9 mouse cellular contexts compared by ENCODE assay signal in the genomic region with DNA sequence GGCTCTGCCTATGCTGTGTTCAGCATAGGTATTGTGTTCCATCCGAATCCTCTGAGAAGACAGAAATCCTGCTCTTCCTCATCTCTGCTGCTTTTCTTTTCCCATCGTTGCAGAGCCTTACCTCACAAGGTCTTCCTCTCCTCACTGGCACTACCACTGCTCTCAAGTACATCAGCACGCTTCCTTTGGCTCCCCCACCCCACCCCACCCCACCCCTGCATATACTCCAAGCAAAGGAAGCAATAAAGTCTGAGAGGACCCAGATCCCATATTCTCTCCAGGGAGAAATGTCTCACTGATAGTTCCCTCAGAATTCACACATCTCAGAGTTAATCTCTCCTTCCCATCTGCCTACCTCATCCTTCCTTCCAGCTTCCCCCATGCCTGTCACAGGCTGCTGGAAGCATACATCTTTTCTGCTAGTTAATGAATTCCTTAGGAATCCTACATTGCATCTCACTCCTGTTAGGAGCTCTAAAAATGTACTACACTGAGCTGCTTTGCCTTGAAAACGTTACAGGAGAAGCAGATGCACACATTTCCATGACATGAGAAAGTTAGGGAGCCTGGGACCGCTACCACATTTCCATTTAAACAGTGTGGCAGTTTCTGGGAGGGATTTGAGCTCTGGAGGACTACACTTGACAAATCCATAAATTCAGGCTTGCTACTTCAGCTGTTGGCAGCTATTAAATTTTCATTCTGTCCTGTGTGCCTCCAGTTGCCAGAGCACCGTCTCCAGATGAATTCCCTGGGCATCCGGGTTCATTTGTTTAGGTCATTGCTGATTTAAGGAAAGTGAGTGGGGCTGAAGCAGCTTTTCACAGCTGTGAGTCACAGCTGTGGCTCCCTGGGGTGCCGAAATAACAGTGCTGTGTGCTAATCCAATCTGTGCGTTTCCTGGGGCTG. TPM values are rescaled to one million over a fixed set of nuclear protein-coding genes. Genes with fewer than 3 reads are reported as not detected.
DNase-seq lines count a peak whose midpoint lies in the region; ATAC-seq and TF ChIP-seq lines count a peak whose summit lies in the region.
"Had no signal": no experiment of that assay in that cellular context is flagged by ENCODE, and none has a peak within 500 bp of the region (broad histone marks: within the 10 kb centered on the region; RNA-seq: fewer than 3 reads in every experiment).

No protein-coding gene starts in this region.

- no peak for TF ChIP-seq CTCF in thymus, adult 2 months (IDR thresholded peaks at IDR 0.05; ENCODE audit: borderline replicate concordance, control insufficient read depth, extremely low read depth, insufficient read depth, low read length, poor library complexity)

- H3K4me2 ChIP-seq in kidney, embryonic 14.5 days (replicated peaks; ENCODE audit: low read depth, low read length) = no peak overlapping the region
- H3K4me2 ChIP-seq in embryonic facial prominence, embryonic 14.5 days (ENCODE audit: low read depth, low read length) = no peak overlapping the region
- peak overlapping the region; percentile 40 for H3K4me2 ChIP-seq in hindbrain, embryonic 15.5 days
- peak overlapping the region; percentile 34 for H3K4me2 ChIP-seq in neural tube, embryonic 12.5 days (replicated peaks)

- peak; percentile 35; the same call in 1 of the 2 replicates for ATAC-seq in kidney, embryonic 14.5 days (ENCODE audit: low FRiP score, low TSS enrichment)
- peak; percentile 37; the same call in 1 of the 2 replicates for ATAC-seq in embryonic facial prominence, embryonic 14.5 days (ENCODE audit: low read depth)
- peak; percentile 80 for ATAC-seq in hindbrain, embryonic 15.5 days (ENCODE audit: low FRiP score, low read depth)
- ATAC-seq in neural tube, embryonic 12.5 days (ENCODE audit: low FRiP score, low read depth) = peak; percentile 77

- H3K4me3 ChIP-seq in kidney, embryonic 14.5 days (ENCODE audit: low read length) = no peak overlapping the region
- no peak overlapping the region for H3K4me3 ChIP-seq in embryonic facial prominence, embryonic 14.5 days (ENCODE audit: low read depth, low read length)
- H3K4me3 ChIP-seq in hindbrain, embryonic 15.5 days = no peak overlapping the region
- no peak overlapping the region for H3K4me3 ChIP-seq in neural tube, embryonic 12.5 days
- H3K4me3 ChIP-seq in thymus, adult 2 months (ENCODE audit: control insufficient read depth, insufficient read depth, low read length) = no peak overlapping the region

- H3K27ac ChIP-seq in kidney, embryonic 14.5 days (ENCODE audit: low read depth, low read length) = 0 out of 2 replicates have a peak overlapping the region, but pooled peaks have one; percentile 17
- H3K27ac ChIP-seq in embryonic facial prominence, embryonic 14.5 days (replicated peaks; ENCODE audit: low read depth, low read length) = no peak overlapping the region
- peak overlapping the region; percentile 75 for H3K27ac ChIP-seq in hindbrain, embryonic 15.5 days (replicated peaks)
- H3K27ac ChIP-seq in neural tube, embryonic 12.5 days = peak overlapping the region; percentile 37; the same call in 1 of the 2 replicates
- no peak overlapping the region for H3K27ac ChIP-seq in thymus, adult 2 months (ENCODE audit: control insufficient read depth, insufficient read depth, low read length)

- no peak for DNase-seq in kidney, adult 11 months
- DNase-seq in embryonic facial prominence, embryonic 14.5 days (ENCODE audit: low spot score) = peak; percentile 66
- no peak for DNase-seq in thymus, adult 18-20 months
- DNase-seq in thymus, adult 2 months = no peak
- DNase-seq in B cell, adult 2 months = no peak
- DNase-seq: kidney, adult 8-10 months had no signal

- peaks cover 7% of the 10 kb centered on the region for H3K4me1 ChIP-seq in kidney, embryonic 14.5 days (ENCODE audit: control insufficient read depth, insufficient read depth, low read length)
- H3K4me1 ChIP-seq in embryonic facial prominence, embryonic 14.5 days (ENCODE audit: control insufficient read depth, insufficient read depth, low read length) = no peaks in the 10 kb centered on the region
- peaks cover 16% of the 10 kb centered on the region for H3K4me1 ChIP-seq in hindbrain, embryonic 15.5 days (replicated peaks)
- H3K4me1 ChIP-seq in neural tube, embryonic 12.5 days = peaks cover 18% of the 10 kb centered on the region; the same call in 1 of the 2 replicates
- no peaks in the 10 kb centered on the region for H3K4me1 ChIP-seq in thymus, adult 2 months (replicated peaks; ENCODE audit: control insufficient read depth, insufficient read depth, low read length)

- H3K9me3 ChIP-seq in kidney, embryonic 14.5 days (ENCODE audit: control insufficient read depth, low read length) = no peaks in the 10 kb centered on the region
- H3K9me3 ChIP-seq in embryonic facial prominence, embryonic 14.5 days (ENCODE audit: control insufficient read depth, low read length) = no peaks in the 10 kb centered on the region
- H3K9me3 ChIP-seq in hindbrain, embryonic 15.5 days = no peaks in the 10 kb centered on the region
- no peaks in the 10 kb centered on the region for H3K9me3 ChIP-seq in neural tube, embryonic 12.5 days

- 24% methylated on average over 9 of the region's 9 CpGs for WGBS in kidney, embryonic 14.5 days
- 32% methylated on average over 9 of the region's 9 CpGs for WGBS in embryonic facial prominence, embryonic 14.5 days
- 23% methylated on average over 9 of the region's 9 CpGs for WGBS in hindbrain, embryonic 15.5 days
- 17% methylated on average over 9 of the region's 9 CpGs for WGBS in neural tube, embryonic 12.5 days
- 55% methylated on average over 9 of the region's 9 CpGs for WGBS in thymus, adult 2 months

- TF ChIP-seq POLR2A in thymus, adult 2 months (IDR thresholded peaks at IDR 0.05; ENCODE audit: control insufficient read depth, extremely low read depth, insufficient read depth, low read length, poor library complexity) = no peak

- H3K27me3 ChIP-seq in kidney, embryonic 14.5 days (ENCODE audit: control insufficient read depth, insufficient read depth, low read length) = no peaks in the 10 kb centered on the region
- no peaks in the 10 kb centered on the region for H3K27me3 ChIP-seq in embryonic facial prominence, embryonic 14.5 days (replicated peaks; ENCODE audit: control insufficient read depth, insufficient read depth, low read length)
- no peaks in the 10 kb centered on the region for H3K27me3 ChIP-seq in hindbrain, embryonic 15.5 days
- no peaks in the 10 kb centered on the region for H3K27me3 ChIP-seq in neural tube, embryonic 12.5 days (replicated peaks)
- H3K27me3 ChIP-seq in thymus, adult 2 months (ENCODE audit: control insufficient read depth, insufficient read depth, low read length) = no peaks in the 10 kb centered on the region

- no peak overlapping the region for H3K9ac ChIP-seq in kidney, embryonic 14.5 days (ENCODE audit: low read depth, low read length)
- peak overlapping the region; percentile 30; the same call in 1 of the 2 replicates for H3K9ac ChIP-seq in embryonic facial prominence, embryonic 14.5 days (ENCODE audit: low read depth, low read length)
- no peak overlapping the region for H3K9ac ChIP-seq in hindbrain, embryonic 15.5 days
- H3K9ac ChIP-seq in neural tube, embryonic 12.5 days = no peak overlapping the region

- H3K36me3 ChIP-seq in kidney, embryonic 14.5 days (ENCODE audit: control insufficient read depth, insufficient read depth, low read length) = no peaks in the 10 kb centered on the region
- H3K36me3 ChIP-seq in embryonic facial prominence, embryonic 14.5 days (ENCODE audit: control insufficient read depth, insufficient read depth, low read length) = no peaks in the 10 kb centered on the region
- no peaks in the 10 kb centered on the region for H3K36me3 ChIP-seq in hindbrain, embryonic 15.5 days
- no peaks in the 10 kb centered on the region for H3K36me3 ChIP-seq in neural tube, embryonic 12.5 days
- H3K36me3 ChIP-seq in thymus, adult 2 months (ENCODE audit: control insufficient read depth, insufficient read depth, low read length) = no peaks in the 10 kb centered on the region

RNA-seq across cellular contexts. Expression of a gene that starts 25.8 kb away (rescaled TPM):
- polyA plus RNA-seq in kidney, embryonic 14.5 days (2014; fragmentation: Nextera tagmentation; extraction: Ambion mirVana) = not detected in 2 replicates
- polyA plus RNA-seq in embryonic facial prominence, embryonic 14.5 days (2014; fragmentation: Nextera tagmentation; extraction: Ambion mirVana) = 0.42 TPM in 1 of 2 replicates, not detected in the other
- 0.14 TPM in 1 of 2 replicates, not detected in the other for polyA plus RNA-seq in hindbrain, embryonic 15.5 days (2015; fragmentation: Nextera tagmentation; extraction: Ambion mirVana)
- not detected in 2 replicates for polyA plus RNA-seq in neural tube, embryonic 12.5 days (2016; fragmentation: Nextera tagmentation; extraction: Ambion mirVana)
- 0.14 TPM in 1 of 2 replicates, not detected in the other for polyA plus RNA-seq in thymus, adult 2 months (2012; rRNA removed)

Comparison
In these comparisons a context has a peak if more than half of its experiments do, and no peak if none do; other contexts are left out.
1. H3K27ac ChIP-seq: peak in kidney, embryonic 14.5 days (single experiment), hindbrain, embryonic 15.5 days (single experiment) and neural tube, embryonic 12.5 days (single experiment); none in embryonic facial prominence, embryonic 14.5 days (single experiment) and thymus, adult 2 months (single experiment).
2. H3K4me2 ChIP-seq: peak in hindbrain, embryonic 15.5 days (single experiment) and neural tube, embryonic 12.5 days (single experiment); none in kidney, embryonic 14.5 days (single experiment) and embryonic facial prominence, embryonic 14.5 days (single experiment).
3. Peak in every context shown above with its lines, with median percentiles within 50 percentile points of each other: ATAC-seq.